Mouse (Mus musculus): ENCODE data around the gene Gm27029. TPM values are rescaled to one million over a fixed set of nuclear protein-coding genes. Genes with fewer than 3 reads are reported as not detected.
"Not testable (repeated sequence)": the region's sequence is repeated elsewhere in the genome, so short reads cannot be mapped to it uniquely, and the experiment has no call there.

Gm27029 gene
- 5.7 and 8.3 TPM in 2 replicates for polyA plus RNA-seq (2015; fragmentation: Nextera tagmentation; extraction: Ambion mirVana)

DNA sequence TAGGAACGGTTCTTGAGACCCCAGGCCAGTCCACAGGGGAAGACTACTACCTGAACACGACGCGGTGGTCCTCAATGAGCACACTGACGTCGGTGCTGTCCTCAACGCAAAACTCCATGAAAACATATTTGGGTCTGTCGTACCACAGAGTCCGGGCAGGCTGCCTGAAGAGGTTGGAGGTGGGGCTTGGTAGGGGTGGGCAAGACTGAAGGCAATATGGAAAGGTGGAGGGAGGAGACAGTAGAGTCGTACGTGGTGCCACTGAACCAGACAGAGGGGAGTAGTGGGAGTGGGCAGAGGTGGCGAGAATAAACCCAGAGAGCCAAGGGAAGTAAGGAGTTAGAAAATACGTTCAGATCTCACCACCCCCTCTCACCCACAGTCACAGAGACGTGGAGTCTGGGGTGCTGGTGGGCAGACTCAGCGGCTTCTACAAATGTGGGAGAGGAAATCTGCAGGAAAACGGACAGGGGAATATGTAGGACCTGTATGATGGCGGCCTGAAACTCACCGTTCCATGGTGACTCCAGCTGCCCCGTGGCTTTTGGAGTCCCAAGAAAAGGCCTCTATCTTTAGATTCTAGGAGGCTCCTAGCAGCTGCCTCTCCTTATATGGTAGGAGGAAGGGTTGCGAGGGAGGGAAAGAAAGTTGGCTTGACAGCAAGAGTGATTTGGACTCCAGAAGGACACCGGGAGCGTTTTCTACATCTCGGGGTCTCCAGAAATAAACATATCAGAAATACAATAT is at the start of gene Gm27029:
Gene Gm27029, minus strand, starts transcription at position 692 of the 747 bp plus-strand sequence.
- H3K4me3 ChIP-seq, result peak within 1 kb of the TSS; percentile 90
- peak within 1 kb of the TSS; percentile 73 for H3K4me2 ChIP-seq
- H3K27ac ChIP-seq (replicated peaks), result peak within 1 kb of the TSS; percentile 90
- peak; percentile 40; the same call in 1 of the 2 replicates for ATAC-seq (ENCODE audit: low read depth)
- H3K9ac ChIP-seq, result peak within 1 kb of the TSS; percentile 89
- H3K27me3 ChIP-seq, result no peaks in the 10 kb centered on the region
- H3K9me3 ChIP-seq, result no peaks in the 10 kb centered on the region
- H3K36me3 ChIP-seq, result peaks cover 5% of the 10 kb centered on the region
- WGBS, result 7% methylated on average over 23 of the region's 23 CpGs
- peaks cover 34% of the 10 kb centered on the region for H3K4me1 ChIP-seq (replicated peaks)

DNA sequence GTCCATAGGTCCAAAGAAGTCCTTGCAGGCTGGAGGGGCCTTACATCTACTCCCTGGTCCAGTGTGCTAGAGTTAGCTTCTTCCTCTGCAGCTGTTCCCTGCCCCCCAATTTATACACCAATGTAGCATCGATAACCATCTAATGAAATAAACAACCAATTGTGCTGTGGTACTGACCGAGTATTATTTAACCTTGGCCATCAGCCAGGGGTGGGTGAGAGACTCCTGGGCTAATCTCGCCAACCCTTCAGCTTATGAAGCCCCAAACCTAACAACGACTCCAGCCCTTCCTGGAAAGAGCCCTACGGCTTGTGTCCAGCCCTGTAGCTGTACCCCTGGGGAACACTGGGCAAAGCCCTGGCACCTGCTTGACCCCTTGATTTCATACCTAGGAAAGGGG is 49.7 kb upstream of the Gm27029 start:
- Histone ChIP-seq H3K9ac (no peak overlapping the region), H3K27ac (replicated peaks) (no peak overlapping the region), H3K4me1 (replicated peaks) (peaks cover 58% of the 10 kb centered on the region), H3K4me3 (no peak overlapping the region), H3K4me2 (no peak overlapping the region), H3K9me3 (no peaks in the 10 kb centered on the region), H3K27me3 (no peaks in the 10 kb centered on the region), H3K36me3 (peaks cover 17% of the 10 kb centered on the region)
- no peak for ATAC-seq (ENCODE audit: low read depth)
- 64% methylated on average over 5 of the region's 5 CpGs for WGBS

DNA sequence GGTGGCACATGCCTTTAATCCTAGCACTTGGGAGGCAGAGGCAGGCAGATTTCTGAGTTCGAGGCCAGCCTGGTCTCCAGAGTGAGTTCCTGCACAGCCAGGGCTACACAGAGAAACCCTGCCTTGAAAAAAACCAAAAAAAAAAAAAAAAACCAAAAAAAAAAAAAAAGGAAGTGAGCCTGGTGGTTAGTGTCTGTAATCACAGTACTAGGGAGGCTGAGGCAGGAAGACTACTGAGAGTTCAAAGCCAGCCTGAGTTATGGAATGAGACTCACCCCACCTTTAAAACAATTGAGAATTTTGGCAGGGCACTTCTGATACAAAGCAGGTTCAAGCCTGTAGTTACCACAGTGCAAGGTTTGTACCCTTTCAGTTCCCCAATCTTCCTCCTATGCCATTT is 49.1 kb upstream of the Gm27029 start:
- not testable (repeated sequence) for H3K9ac ChIP-seq; ATAC-seq (ENCODE audit: low read depth); H3K4me2 ChIP-seq; H3K4me3 ChIP-seq; H3K27ac ChIP-seq (replicated peaks); H3K27me3 ChIP-seq; H3K9me3 ChIP-seq
- WGBS, result 100% methylated on average over 1 of the region's 1 CpGs
- peaks cover 17% of the 10 kb centered on the region for H3K36me3 ChIP-seq
- H3K4me1 ChIP-seq (replicated peaks), result peaks cover 58% of the 10 kb centered on the region

DNA sequence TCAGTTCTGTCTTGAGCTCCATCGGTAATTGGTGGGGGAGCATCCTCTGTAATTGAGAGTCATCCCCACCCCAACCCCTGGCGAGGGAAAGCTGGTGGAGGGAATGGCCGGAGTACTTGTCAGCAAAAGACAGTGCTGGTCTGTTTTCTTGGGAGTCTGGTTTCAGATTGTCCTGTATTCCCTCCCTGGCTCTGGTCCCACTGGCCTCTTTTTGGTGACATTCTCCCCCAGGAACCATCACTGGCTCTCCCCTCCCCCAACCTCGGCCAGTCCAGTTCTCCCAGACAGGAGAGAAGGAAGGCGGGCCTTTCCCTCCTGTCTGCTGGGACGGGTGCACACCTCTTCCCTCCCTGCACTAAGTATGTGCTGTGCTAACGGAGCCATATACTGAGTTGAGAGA is 47.7 kb upstream of the Gm27029 start:
- Histone ChIP-seq H3K4me2 (no peak overlapping the region), H3K27ac (replicated peaks) (peak overlapping the region; percentile 19; the same call in 1 of the 2 replicates), H3K36me3 (peaks cover 17% of the 10 kb centered on the region), H3K4me1 (replicated peaks) (peaks cover 59% of the 10 kb centered on the region), H3K4me3 (no peak overlapping the region), H3K27me3 (no peaks in the 10 kb centered on the region), H3K9me3 (no peaks in the 10 kb centered on the region), H3K9ac (no peak overlapping the region)
- WGBS, result 47% methylated on average over 7 of the region's 7 CpGs
- no peak for ATAC-seq (ENCODE audit: low read depth)

DNA sequence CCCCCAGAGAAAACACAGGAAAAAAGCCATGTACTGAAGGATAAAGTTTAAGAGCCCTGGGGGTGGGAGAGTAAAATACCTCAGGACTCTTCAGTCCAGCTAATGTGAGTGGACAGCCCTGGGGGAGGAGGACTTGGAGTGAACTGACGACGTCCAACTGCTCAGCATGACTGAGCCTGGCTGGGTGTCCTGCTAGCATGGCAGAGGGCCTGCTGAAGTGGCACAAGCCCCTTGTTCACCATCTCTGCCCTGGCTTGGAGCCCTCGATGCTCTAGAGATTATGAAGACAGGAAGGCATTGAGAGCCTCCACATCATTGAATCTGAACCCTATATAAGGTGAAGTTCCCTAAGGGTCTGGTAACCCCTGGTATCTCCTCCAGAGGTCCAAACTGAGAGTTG is 47.3 kb upstream of the Gm27029 start:
- peak overlapping the region; percentile 19; the same call in 1 of the 2 replicates for H3K27ac ChIP-seq (replicated peaks)
- no peak overlapping the region for H3K4me3 ChIP-seq
- H3K9ac ChIP-seq, result no peak overlapping the region
- H3K4me1 ChIP-seq (replicated peaks), result peaks cover 59% of the 10 kb centered on the region
- peaks cover 17% of the 10 kb centered on the region for H3K36me3 ChIP-seq
- no peaks in the 10 kb centered on the region for H3K27me3 ChIP-seq
- ATAC-seq (ENCODE audit: low read depth), result no peak
- 60% methylated on average over 3 of the region's 3 CpGs for WGBS
- H3K4me2 ChIP-seq, result no peak overlapping the region
- no peaks in the 10 kb centered on the region for H3K9me3 ChIP-seq

DNA sequence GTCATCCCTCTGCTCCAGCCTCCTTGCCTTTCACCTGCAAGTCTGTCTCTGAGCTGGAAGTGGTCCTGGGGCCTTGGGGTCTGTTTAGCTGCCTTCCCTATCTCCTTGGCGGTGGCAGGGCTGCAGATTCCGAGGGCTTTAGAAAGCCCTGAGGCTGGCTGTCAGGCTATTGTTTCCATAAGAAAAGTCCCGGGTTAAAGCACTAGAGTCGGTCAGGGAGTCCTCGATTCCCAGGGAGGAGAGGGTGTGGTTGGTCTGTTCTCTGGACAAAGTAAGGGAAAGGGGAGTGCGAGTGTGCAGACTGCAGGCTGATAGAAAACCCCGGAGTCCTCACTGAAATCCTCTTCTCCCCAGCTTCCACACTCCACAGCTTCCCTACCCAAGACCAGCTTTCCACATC is 45.6 kb upstream of the Gm27029 start:
- peak overlapping the region; percentile 41 for H3K4me2 ChIP-seq
- peak overlapping the region; percentile 49; the same call in 1 of the 2 replicates for H3K9ac ChIP-seq
- peak overlapping the region; percentile 3 for H3K4me3 ChIP-seq
- WGBS, result 17% methylated on average over 7 of the region's 7 CpGs
- peaks cover 17% of the 10 kb centered on the region for H3K36me3 ChIP-seq
- H3K27ac ChIP-seq (replicated peaks), result no peak overlapping the region; the same call in 1 of the 2 replicates
- no peaks in the 10 kb centered on the region for H3K27me3 ChIP-seq
- no peaks in the 10 kb centered on the region for H3K9me3 ChIP-seq
- H3K4me1 ChIP-seq (replicated peaks), result peaks cover 67% of the 10 kb centered on the region
- ATAC-seq (ENCODE audit: low read depth), result no peak

DNA sequence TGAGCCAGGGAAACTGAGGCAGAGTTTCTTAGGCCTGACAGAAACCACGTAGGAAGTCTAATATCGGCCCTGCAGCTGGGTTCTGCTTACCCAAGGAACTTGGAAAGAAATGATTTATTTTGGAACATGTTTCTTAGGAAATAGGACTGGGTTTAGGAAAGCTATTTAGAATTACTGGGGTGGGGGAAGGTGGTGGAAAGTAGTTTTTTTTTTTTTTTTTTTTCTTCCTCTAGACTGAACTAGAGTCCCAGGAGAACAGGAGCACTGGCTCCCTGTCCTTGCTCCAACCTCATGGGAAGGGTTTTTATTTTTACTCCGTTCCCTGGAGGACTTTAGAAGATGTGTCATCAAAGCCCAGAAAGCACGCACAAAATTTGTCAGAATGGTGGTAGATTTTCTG is 44.6 kb upstream of the Gm27029 start:
- no peak for ATAC-seq (ENCODE audit: low read depth)
- peaks cover 17% of the 10 kb centered on the region for H3K36me3 ChIP-seq
- peak overlapping the region; percentile 73 for H3K4me2 ChIP-seq
- H3K27ac ChIP-seq (replicated peaks), result no peak overlapping the region
- H3K4me3 ChIP-seq, result peak overlapping the region; percentile 77
- no peaks in the 10 kb centered on the region for H3K9me3 ChIP-seq
- 60% methylated on average over 4 of the region's 4 CpGs for WGBS
- peak overlapping the region; percentile 84 for H3K9ac ChIP-seq
- no peaks in the 10 kb centered on the region for H3K27me3 ChIP-seq
- peaks cover 73% of the 10 kb centered on the region for H3K4me1 ChIP-seq (replicated peaks)

DNA sequence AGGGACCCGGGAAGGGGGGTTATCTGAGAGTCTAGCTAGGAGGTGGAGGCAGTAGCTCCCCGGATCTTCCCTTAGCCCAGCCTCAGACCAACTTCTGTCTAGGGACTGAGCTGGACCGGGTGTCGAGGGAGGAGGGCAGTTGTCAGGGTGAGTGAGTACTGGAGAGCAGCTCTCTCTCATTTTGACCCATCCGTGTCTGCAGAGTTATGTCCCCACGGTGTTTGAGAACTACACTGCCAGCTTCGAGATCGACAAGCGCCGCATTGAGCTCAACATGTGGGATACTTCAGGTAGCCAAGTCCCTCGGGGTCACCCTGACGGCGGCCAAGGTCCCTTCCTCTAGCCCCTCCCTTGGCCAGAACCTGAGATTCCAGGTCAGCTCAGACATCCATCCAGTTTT is 44.1 kb upstream of the Gm27029 start:
- Histone ChIP-seq H3K4me1 (replicated peaks) (peaks cover 76% of the 10 kb centered on the region), H3K36me3 (peaks cover 17% of the 10 kb centered on the region), H3K9ac (peak overlapping the region; percentile 84), H3K9me3 (no peaks in the 10 kb centered on the region), H3K27ac (replicated peaks) (peak overlapping the region; percentile 90; the same call in 1 of the 2 replicates), H3K4me2 (peak overlapping the region; percentile 73), H3K4me3 (peak overlapping the region; percentile 77), H3K27me3 (no peaks in the 10 kb centered on the region)
- no peak for ATAC-seq (ENCODE audit: low read depth)
- 5% methylated on average over 13 of the region's 13 CpGs for WGBS

DNA sequence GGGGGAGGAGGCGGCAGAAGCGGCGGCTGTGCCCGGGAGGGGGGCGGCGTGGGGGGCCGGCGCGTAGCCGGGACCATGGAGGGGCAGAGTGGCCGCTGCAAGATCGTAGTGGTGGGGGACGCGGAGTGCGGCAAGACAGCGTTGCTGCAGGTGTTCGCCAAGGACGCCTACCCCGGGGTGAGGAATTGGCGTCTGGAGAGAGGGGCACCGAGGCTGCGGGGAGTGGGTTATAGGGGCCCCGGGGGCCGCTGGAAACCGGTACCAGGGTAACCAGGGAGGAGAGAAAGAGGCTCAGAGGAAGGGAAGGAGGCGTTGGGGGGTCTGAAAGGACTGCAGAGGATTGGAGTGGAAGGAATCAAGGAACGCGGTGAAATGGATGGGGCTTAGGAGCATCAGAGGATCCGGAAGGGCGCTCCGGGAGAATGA is 43.7 kb upstream of the Gm27029 start:
- peak overlapping the region; percentile 73 for H3K4me2 ChIP-seq
- H3K27ac ChIP-seq (replicated peaks), result peak overlapping the region; percentile 90
- ATAC-seq (ENCODE audit: low read depth), result peak; percentile 42
- no peaks in the 10 kb centered on the region for H3K27me3 ChIP-seq
- peak overlapping the region; percentile 77 for H3K4me3 ChIP-seq
- peak overlapping the region; percentile 84 for H3K9ac ChIP-seq
- WGBS, result under 1% methylated on average over 29 of the region's 31 CpGs
- peaks cover 80% of the 10 kb centered on the region for H3K4me1 ChIP-seq (replicated peaks)
- no peaks in the 10 kb centered on the region for H3K9me3 ChIP-seq
- H3K36me3 ChIP-seq, result peaks cover 17% of the 10 kb centered on the region

DNA sequence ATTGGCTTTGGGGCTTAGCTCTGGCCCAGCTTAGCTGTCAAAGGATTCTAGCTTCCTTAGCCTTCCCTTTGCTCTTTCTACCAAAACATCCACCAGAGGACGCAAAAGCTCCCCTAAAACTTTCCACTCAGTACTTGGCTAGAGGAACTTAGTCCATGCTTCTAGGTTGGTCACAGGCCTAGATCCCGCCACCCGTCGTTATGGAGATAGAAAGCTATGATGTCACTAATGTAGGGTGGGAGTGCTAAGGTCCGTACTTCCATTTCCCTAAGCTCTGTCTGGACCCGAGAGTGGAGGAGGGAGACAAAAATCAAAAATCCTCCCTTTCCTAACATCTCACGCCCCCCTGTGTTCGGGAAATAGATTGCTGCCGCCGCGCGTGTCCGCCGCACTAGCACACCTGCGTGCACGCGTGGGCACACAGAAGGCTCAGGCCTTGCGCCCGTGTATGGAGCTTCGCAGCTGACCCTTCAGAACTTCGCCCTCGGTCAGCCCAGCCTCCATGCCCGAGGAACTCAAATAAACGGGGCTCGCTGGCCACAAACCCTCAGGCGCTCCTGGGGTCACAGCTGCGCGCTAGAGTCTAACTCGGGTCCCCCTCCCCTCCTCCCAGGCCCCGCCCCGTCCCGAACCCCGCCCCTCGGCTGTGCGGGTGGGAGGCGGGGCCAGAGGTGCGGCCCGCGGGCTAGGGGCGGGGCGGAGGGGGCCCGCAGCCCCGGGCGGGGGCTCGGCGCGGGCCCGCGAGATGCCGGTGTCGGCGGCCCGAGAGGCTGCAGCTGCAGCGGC is 43.1 kb upstream of the Gm27029 start:
- Histone ChIP-seq H3K4me1 (replicated peaks) (peaks cover 80% of the 10 kb centered on the region), H3K27ac (replicated peaks) (peak overlapping the region; percentile 90), H3K9ac (peak overlapping the region; percentile 84), H3K4me2 (peak overlapping the region; percentile 73), H3K4me3 (peak overlapping the region; percentile 77), H3K27me3 (no peaks in the 10 kb centered on the region), H3K9me3 (no peaks in the 10 kb centered on the region), H3K36me3 (peaks cover 17% of the 10 kb centered on the region)
- peak; percentile 63 for ATAC-seq (ENCODE audit: low read depth)
- under 1% methylated on average over 54 of the region's 54 CpGs for WGBS

DNA sequence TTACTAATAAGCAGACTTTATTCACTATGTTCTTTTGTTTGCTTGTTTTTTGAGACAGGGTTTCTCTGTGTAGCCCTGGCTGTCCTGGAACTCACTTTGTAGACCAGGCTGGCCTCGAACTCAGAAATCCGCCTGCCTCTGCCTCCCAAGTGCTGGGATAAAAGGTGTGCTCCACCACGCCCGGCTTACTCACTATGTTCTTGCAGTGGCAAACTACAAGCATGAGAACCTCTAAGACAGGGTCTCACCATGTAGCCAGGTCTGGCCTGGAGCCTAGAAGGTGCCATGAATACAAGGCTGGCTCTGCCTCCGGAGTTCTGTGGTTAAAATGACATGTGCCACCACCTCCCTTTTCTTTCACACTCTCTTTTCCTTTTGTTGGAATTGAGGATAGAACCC is 42.0 kb upstream of the Gm27029 start:
- not testable (repeated sequence) for H3K9ac ChIP-seq; H3K27me3 ChIP-seq; H3K27ac ChIP-seq (replicated peaks); H3K9me3 ChIP-seq; ATAC-seq (ENCODE audit: low read depth)
- H3K36me3 ChIP-seq, result peaks cover 22% of the 10 kb centered on the region
- peaks cover 76% of the 10 kb centered on the region for H3K4me1 ChIP-seq (replicated peaks)
- peak overlapping the region; percentile 99 for H3K4me3 ChIP-seq
- peak overlapping the region; percentile 86 for H3K4me2 ChIP-seq
- 59% methylated on average over 5 of the region's 5 CpGs for WGBS
